Mouse (Mus musculus) limb, embryonic 12.5 days (tissue): Measurements from ENCODE around the gene Chd2. TPM values are rescaled to one million over a fixed set of nuclear protein-coding genes. Genes with fewer than 3 reads are reported as not detected.

ENCODE experiments used
- ATAC-seq: fragments of 200-750 bp; cut with Nextera tagmentation; 2 replicates; pipeline ENCODE4 v1.8.0; 2017; ENCODE audit warnings: low read depth, moderate TSS enrichment; ENCODE audit not compliant: insufficient number of reproducible peaks, insufficient read depth, low FRiP score, low TSS enrichment
- H3K27ac ChIP-seq: fragments of 300-500 bp; sonication (generic); 2 replicates; pipeline ENCODE4 v1.5.1; 2016; ENCODE audit warnings: mild to moderate bottlenecking, moderate library complexity
- H3K27me3 ChIP-seq: fragments of 300-500 bp; sonication (generic); 2 replicates; pipeline ENCODE4 v1.6.1; 2016; ENCODE audit warnings: mild to moderate bottlenecking, moderate library complexity
- H3K36me3 ChIP-seq: fragments of 300-500 bp; sonication (generic); 2 replicates; pipeline ENCODE4 v1.6.1; 2016; ENCODE audit warnings: mild to moderate bottlenecking, moderate library complexity
- H3K4me1 ChIP-seq: fragments of 300-500 bp; sonication (generic); replicated peaks from 2 replicates; pipeline ENCODE4 v1.6.1; 2016
- H3K4me2 ChIP-seq: fragments of 300-500 bp; sonication (generic); 2 replicates; pipeline ENCODE4 v1.6.1; 2016; ENCODE audit warnings: mild to moderate bottlenecking, moderate library complexity
- H3K4me3 ChIP-seq: fragments of 300-500 bp; sonication (generic); replicated peaks from 2 replicates; pipeline ENCODE4 v1.5.1; 2016; ENCODE audit warnings: mild to moderate bottlenecking
- H3K9ac ChIP-seq: fragments of 300-500 bp; sonication (generic); replicated peaks from 2 replicates; pipeline ENCODE4 v1.6.1; 2016; ENCODE audit warnings: mild to moderate bottlenecking, moderate library complexity
- H3K9me3 ChIP-seq: fragments of 300-500 bp; sonication (generic); 2 replicates; pipeline ENCODE4 v1.6.1; 2016; ENCODE audit warnings: mild to moderate bottlenecking, moderate library complexity
- WGBS: fragments of 180-500 bp; shearing (Covaris S2); methylation state at CpG from one replicate; pipeline ENCODE4 v1.1.7; 2016; 5-methylcytosine and 5-hydroxymethylcytosine counted together
- polyA plus RNA-seq: library from polyadenylated mRNA; unstranded; fragments of >200 nt; fragmentation: Nextera tagmentation; extraction: Ambion mirVana; gene quantifications from 2 replicates; pipeline ENCODE4 v1.2.1, GENCODE M21; 2016

Chd2 gene
- polyA plus RNA-seq, 1 experiment from 2014 or later = 70.3 TPM

GRCm38 (mm10) chr7:73428525-73428924 is 113.1 kb downstream of the Chd2 start:
- Histone ChIP-seq H3K27me3 (no peaks in the 10 kb centered on the region), H3K36me3 (peaks cover 58% of the 10 kb centered on the region), H3K27ac (no peak overlapping the region), H3K4me2 (no peak overlapping the region), H3K4me3 (no peak overlapping the region), H3K9ac (no peak overlapping the region), H3K4me1 (no peaks in the 10 kb centered on the region), H3K9me3 (no peaks in the 10 kb centered on the region)
- 85% methylated on average over 3 of the region's 3 CpGs for WGBS
- ATAC-seq = no peak

- Histone ChIP-seq H3K4me3 (no peak overlapping the region), H3K4me2 (no peak overlapping the region), H3K4me1 (no peaks in the 10 kb centered on the region), H3K36me3 (peaks cover 51% of the 10 kb centered on the region), H3K27ac (no peak overlapping the region), H3K27me3 (no peaks in the 10 kb centered on the region), H3K9me3 (no peaks in the 10 kb centered on the region), H3K9ac (no peak overlapping the region)
- ATAC-seq = no peak
- 93% methylated on average over 6 of the region's 6 CpGs for WGBS
These were observed 113.8 kb downstream of the Chd2 start for GRCm38 (mm10) chr7:73427794-73428193.

GRCm38 (mm10) chr7:73426752-73427386 is 114.8 kb downstream of the Chd2 start:
- Histone ChIP-seq H3K4me1 (peaks cover 3% of the 10 kb centered on the region), H3K9ac (no peak overlapping the region), H3K9me3 (no peaks in the 10 kb centered on the region), H3K27me3 (no peaks in the 10 kb centered on the region), H3K27ac (no peak overlapping the region), H3K4me2 (no peak overlapping the region), H3K4me3 (no peak overlapping the region), H3K36me3 (peaks cover 48% of the 10 kb centered on the region)
- WGBS = 86% methylated on average over 8 of the region's 8 CpGs
- ATAC-seq = no peak

GRCm38 (mm10) chr7:73426235-73426634 is 115.4 kb downstream of the Chd2 start:
- no peak overlapping the region for H3K4me2 ChIP-seq
- WGBS = 93% methylated on average over 3 of the region's 3 CpGs
- H3K4me3 ChIP-seq = no peak overlapping the region
- H3K9me3 ChIP-seq = no peaks in the 10 kb centered on the region
- H3K36me3 ChIP-seq = peaks cover 47% of the 10 kb centered on the region
- H3K4me1 ChIP-seq = peaks cover 9% of the 10 kb centered on the region
- no peaks in the 10 kb centered on the region for H3K27me3 ChIP-seq
- no peak overlapping the region for H3K9ac ChIP-seq
- no peak overlapping the region for H3K27ac ChIP-seq
- no peak for ATAC-seq

- Histone ChIP-seq H3K27ac (no peak overlapping the region), H3K27me3 (no peaks in the 10 kb centered on the region), H3K4me1 (peaks cover 17% of the 10 kb centered on the region), H3K36me3 (peaks cover 50% of the 10 kb centered on the region), H3K9me3 (no peaks in the 10 kb centered on the region), H3K4me2 (no peak overlapping the region), H3K9ac (no peak overlapping the region), H3K4me3 (no peak overlapping the region)
- no peak for ATAC-seq
- WGBS = 93% methylated on average over 7 of the region's 7 CpGs
These were observed 116.2 kb downstream of the Chd2 start for GRCm38 (mm10) chr7:73425451-73425850.

- Histone ChIP-seq H3K36me3 (peaks cover 50% of the 10 kb centered on the region), H3K27ac (0 out of 2 replicates have a peak overlapping the region, but pooled peaks have one; percentile 31), H3K4me1 (peaks cover 20% of the 10 kb centered on the region), H3K27me3 (no peaks in the 10 kb centered on the region), H3K4me3 (no peak overlapping the region), H3K9ac (no peak overlapping the region), H3K4me2 (no peak overlapping the region), H3K9me3 (no peaks in the 10 kb centered on the region)
- 56% methylated on average over 3 of the region's 3 CpGs for WGBS
- ATAC-seq = no peak
These were observed 116.9 kb downstream of the Chd2 start for GRCm38 (mm10) chr7:73424705-73425104.

- Histone ChIP-seq H3K36me3 (peaks cover 50% of the 10 kb centered on the region), H3K4me1 (peaks cover 22% of the 10 kb centered on the region), H3K4me2 (no peak overlapping the region), H3K27me3 (no peaks in the 10 kb centered on the region), H3K27ac (no peak overlapping the region), H3K9me3 (no peaks in the 10 kb centered on the region), H3K9ac (no peak overlapping the region), H3K4me3 (no peak overlapping the region)
- ATAC-seq = no peak
- WGBS = 57% methylated on average over 3 of the region's 3 CpGs
These were observed 117.4 kb downstream of the Chd2 start for GRCm38 (mm10) chr7:73424243-73424642.

- Histone ChIP-seq H3K27me3 (no peaks in the 10 kb centered on the region), H3K4me1 (peaks cover 30% of the 10 kb centered on the region), H3K4me3 (no peak overlapping the region), H3K27ac (no peak overlapping the region), H3K36me3 (peaks cover 50% of the 10 kb centered on the region), H3K4me2 (no peak overlapping the region), H3K9ac (no peak overlapping the region), H3K9me3 (no peaks in the 10 kb centered on the region)
- ATAC-seq = no peak
- WGBS = 76% methylated on average over 13 of the region's 13 CpGs
These were observed 118.4 kb downstream of the Chd2 start for GRCm38 (mm10) chr7:73423236-73423635.

- H3K9ac ChIP-seq = no peak overlapping the region
- no peak for ATAC-seq
- no peak overlapping the region for H3K4me3 ChIP-seq
- H3K4me1 ChIP-seq = peaks cover 34% of the 10 kb centered on the region
- no peak overlapping the region for H3K4me2 ChIP-seq
- peak overlapping the region; percentile 25; the same call in 1 of the 2 replicates for H3K27ac ChIP-seq
- peaks cover 50% of the 10 kb centered on the region for H3K36me3 ChIP-seq
- no peaks in the 10 kb centered on the region for H3K9me3 ChIP-seq
- WGBS = 32% methylated on average over 12 of the region's 12 CpGs
- H3K27me3 ChIP-seq = no peaks in the 10 kb centered on the region
These were observed 119.2 kb downstream of the Chd2 start for GRCm38 (mm10) chr7:73422223-73423113.

- no peak for ATAC-seq
- Histone ChIP-seq H3K9ac (no peak overlapping the region), H3K36me3 (peaks cover 50% of the 10 kb centered on the region), H3K27ac (peak overlapping the region; percentile 53; the same call in 1 of the 2 replicates), H3K27me3 (no peaks in the 10 kb centered on the region), H3K4me1 (peaks cover 34% of the 10 kb centered on the region), H3K9me3 (no peaks in the 10 kb centered on the region), H3K4me2 (no peak overlapping the region), H3K4me3 (no peak overlapping the region)
- 75% methylated on average over 9 of the region's 9 CpGs for WGBS
These were observed 120.2 kb downstream of the Chd2 start for GRCm38 (mm10) chr7:73421278-73422015.

GRCm38 (mm10) chr7:73420827-73421226 is 120.8 kb downstream of the Chd2 start:
- Histone ChIP-seq H3K27me3 (no peaks in the 10 kb centered on the region), H3K36me3 (peaks cover 53% of the 10 kb centered on the region), H3K4me3 (no peak overlapping the region), H3K4me2 (no peak overlapping the region), H3K27ac (peak overlapping the region; percentile 62; the same call in 1 of the 2 replicates), H3K4me1 (peaks cover 34% of the 10 kb centered on the region), H3K9ac (no peak overlapping the region), H3K9me3 (no peaks in the 10 kb centered on the region)
- WGBS = 76% methylated on average over 5 of the region's 5 CpGs
- ATAC-seq = no peak
